Mouse (Mus musculus): Measurements from ENCODE around the gene Ggt6.

DNA sequence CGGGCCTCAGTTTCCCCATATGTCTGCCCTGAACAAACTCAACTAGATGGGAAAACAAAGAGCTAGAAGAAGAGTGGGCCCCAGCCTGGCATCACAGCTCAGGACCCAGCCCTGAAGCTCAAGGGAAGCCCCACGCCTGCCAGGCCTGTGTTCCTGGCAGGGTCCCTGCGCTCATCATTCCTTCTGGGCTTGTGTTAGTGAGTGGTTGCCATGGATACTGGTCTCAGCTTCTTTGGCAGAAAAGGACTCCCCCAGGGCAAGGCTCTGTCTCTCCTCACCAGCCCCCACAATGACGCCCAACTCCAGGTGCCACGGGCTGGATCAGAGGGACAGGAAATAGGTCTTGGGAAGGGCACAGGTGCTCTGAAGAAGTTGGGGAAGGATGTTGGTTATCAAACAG, 49.8 kb downstream of the Ggt6 start:
- TF ChIP-seq CTCF (IDR thresholded peaks at IDR 0.05; ENCODE audit: borderline replicate concordance, extremely low read depth, insufficient read depth, insufficient read length) = no peak
- TF ChIP-seq POLR2A (IDR thresholded peaks at IDR 0.05; ENCODE audit: borderline replicate concordance, extremely low read depth, insufficient read depth, insufficient read length, poor library complexity, severe bottlenecking) = no peak
